Mouse (Mus musculus) spleen, postnatal 36 days (tissue): Measurements from ENCODE around the gene Ell.

Experiments
- DNase-seq, 2 experiments: peaks; one replicate each; pipeline ENCODE4 v3.0.0; 2022; ENCODE audit warnings: low spot score in 2 of 2, mixed read lengths in 1 of 2

Ell gene

GRCm38 (mm10) chr8:70539077-70539813 lies at the start of gene Ell:
Gene Ell, plus strand, starts transcription at chr8:70539457.
- DNase-seq = peak; percentile 99 to 100

GRCm38 (mm10) chr8:70489576-70489975 lies 49.7 kb upstream of the Ell start:
- no peak for DNase-seq

GRCm38 (mm10) chr8:70490061-70490879 lies 49.0 kb upstream of the Ell start:
- no peak for DNase-seq

- no peak for DNase-seq
Observed at GRCm38 (mm10) chr8:70490880-70491495, 48.3 kb upstream of the Ell start.

- DNase-seq = no peak
Observed at GRCm38 (mm10) chr8:70492664-70493640, 46.3 kb upstream of the Ell start, which contains the start of gene Crlf1. Gene Crlf1, plus strand, starts transcription at chr8:70493158.

GRCm38 (mm10) chr8:70493692-70494415 lies 45.4 kb upstream of the Ell start:
- no peak for DNase-seq

GRCm38 (mm10) chr8:70494416-70494945 lies 44.8 kb upstream of the Ell start:
- DNase-seq = peak in 1 of 2 experiments; percentile 32

- no peak for DNase-seq
Observed at GRCm38 (mm10) chr8:70495001-70495770, 44.1 kb upstream of the Ell start.

- DNase-seq = no peak
Observed at GRCm38 (mm10) chr8:70495771-70496062, 43.5 kb upstream of the Ell start.

- DNase-seq = peak in 1 of 2 experiments; percentile 45
Observed at GRCm38 (mm10) chr8:70500386-70501301, 38.6 kb upstream of the Ell start.

GRCm38 (mm10) chr8:70501820-70502529 lies 37.3 kb upstream of the Ell start:
- DNase-seq = no peak

- no peak for DNase-seq
Observed at GRCm38 (mm10) chr8:70502540-70502939, 36.7 kb upstream of the Ell start.

- peak; percentile 34 to 49 for DNase-seq
Observed at GRCm38 (mm10) chr8:70503062-70503750, 36.1 kb upstream of the Ell start.

- DNase-seq = no peak
Observed at GRCm38 (mm10) chr8:70504291-70504716, 35.0 kb upstream of the Ell start.

GRCm38 (mm10) chr8:70504851-70505250 lies 34.4 kb upstream of the Ell start:
- DNase-seq = peak; percentile 69 to 79

GRCm38 (mm10) chr8:70505698-70506327 lies 33.4 kb upstream of the Ell start:
- no peak for DNase-seq
